Mouse (Mus musculus) embryonic facial prominence, embryonic 12.5 days (tissue): Measurements from ENCODE around the gene Cyfip2. TPM values are rescaled to one million over a fixed set of nuclear protein-coding genes. Genes with fewer than 3 reads are reported as not detected.
"Not testable (repeated sequence)": the region's sequence is repeated elsewhere in the genome, so short reads cannot be mapped to it uniquely, and the experiment has no call there.

Experiments used
- ATAC-seq: fragments of 200-750 bp; cut with Nextera tagmentation; 2 replicates; pipeline ENCODE4 v1.8.0; 2017; ENCODE audit not compliant: insufficient number of reproducible peaks, insufficient read depth, low FRiP score, low TSS enrichment
- H3K27ac ChIP-seq: fragments of 300-500 bp; sonication (generic); 2 replicates; pipeline ENCODE4 v1.5.1; 2016; ENCODE audit warnings: mild to moderate bottlenecking
- H3K27me3 ChIP-seq: fragments of 300-500 bp; sonication (generic); 2 replicates; pipeline ENCODE4 v1.6.1; 2016; ENCODE audit warnings: mild to moderate bottlenecking, moderate library complexity
- H3K36me3 ChIP-seq: fragments of 300-500 bp; sonication (generic); 2 replicates; pipeline ENCODE4 v1.6.1; 2016; ENCODE audit warnings: mild to moderate bottlenecking
- H3K4me1 ChIP-seq: fragments of 300-500 bp; sonication (generic); 2 replicates; pipeline ENCODE4 v1.6.1; 2016
- H3K4me2 ChIP-seq: fragments of 300-500 bp; sonication (generic); replicated peaks from 2 replicates; pipeline ENCODE4 v1.6.1; 2016; ENCODE audit warnings: mild to moderate bottlenecking, moderate library complexity
- H3K4me3 ChIP-seq: fragments of 300-500 bp; sonication (generic); 2 replicates; pipeline ENCODE4 v1.5.1; 2016; ENCODE audit warnings: mild to moderate bottlenecking
- H3K9ac ChIP-seq: fragments of 300-500 bp; sonication (generic); 2 replicates; pipeline ENCODE4 v1.6.1; 2016; ENCODE audit warnings: mild to moderate bottlenecking, moderate library complexity
- H3K9me3 ChIP-seq: fragments of 300-500 bp; sonication (generic); 2 replicates; pipeline ENCODE4 v1.6.1; 2016; ENCODE audit warnings: mild to moderate bottlenecking, moderate library complexity
- WGBS: fragments of 180-500 bp; shearing (Covaris S2); methylation state at CpG from one replicate; pipeline ENCODE4 v1.1.7; 2016; 5-methylcytosine and 5-hydroxymethylcytosine counted together
- polyA plus RNA-seq: library from polyadenylated mRNA; unstranded; fragments of >200 nt; fragmentation: Nextera tagmentation; extraction: Ambion mirVana; gene quantifications from 2 replicates; pipeline ENCODE4 v1.2.1, GENCODE M21; 2016

Gene Cyfip2
- polyA plus RNA-seq, 1 experiment from 2014 or later: 16.0 TPM

DNA sequence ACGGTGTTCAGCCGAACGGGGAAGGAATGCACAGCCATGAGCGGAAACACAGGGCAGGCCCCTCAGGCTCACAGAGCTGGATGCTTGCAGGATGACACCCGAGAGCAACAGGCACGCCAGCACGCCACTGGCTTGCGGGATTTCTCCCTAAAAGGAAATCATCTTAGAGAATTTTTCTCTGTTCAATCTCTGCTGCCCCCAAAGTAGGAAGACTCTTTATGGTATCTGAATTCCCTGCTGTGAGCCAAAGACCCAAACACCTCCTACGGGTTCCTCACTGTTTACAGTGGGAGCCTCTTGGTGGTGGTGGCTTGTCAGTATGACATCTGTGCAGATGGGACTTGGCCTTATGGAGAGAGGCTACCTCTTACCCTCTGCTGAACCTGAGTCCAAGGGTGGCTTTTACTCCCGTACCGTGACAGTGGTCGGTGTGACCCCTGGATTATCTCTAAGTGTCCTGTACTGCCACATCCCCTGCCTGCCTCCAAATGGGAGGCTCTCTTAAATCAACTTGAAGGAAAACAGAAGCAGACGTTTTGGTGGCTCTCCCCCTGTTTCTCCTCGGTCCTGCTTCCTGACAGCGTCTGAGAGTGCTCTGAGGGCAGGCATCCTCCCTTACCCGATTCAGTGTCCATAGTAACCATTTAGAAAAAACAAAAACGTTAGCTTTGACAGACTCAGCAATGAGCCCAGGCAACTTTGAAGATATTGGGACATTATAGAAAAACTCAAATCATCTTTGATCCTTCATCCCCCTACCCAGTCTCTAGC is 106.8 kb downstream of the Cyfip2 start:
- H3K27me3 ChIP-seq: no peaks in the 10 kb centered on the region
- no peak for ATAC-seq
- WGBS: 42% methylated on average over 17 of the region's 17 CpGs
- H3K4me2 ChIP-seq: no peak overlapping the region
- no peak overlapping the region for H3K9ac ChIP-seq
- no peak overlapping the region for H3K27ac ChIP-seq
- H3K9me3 ChIP-seq: no peaks in the 10 kb centered on the region
- H3K4me3 ChIP-seq: no peak overlapping the region
- H3K36me3 ChIP-seq: peaks cover 4% of the 10 kb centered on the region; the same call in 1 of the 2 replicates
- H3K4me1 ChIP-seq: peaks cover 13% of the 10 kb centered on the region

DNA sequence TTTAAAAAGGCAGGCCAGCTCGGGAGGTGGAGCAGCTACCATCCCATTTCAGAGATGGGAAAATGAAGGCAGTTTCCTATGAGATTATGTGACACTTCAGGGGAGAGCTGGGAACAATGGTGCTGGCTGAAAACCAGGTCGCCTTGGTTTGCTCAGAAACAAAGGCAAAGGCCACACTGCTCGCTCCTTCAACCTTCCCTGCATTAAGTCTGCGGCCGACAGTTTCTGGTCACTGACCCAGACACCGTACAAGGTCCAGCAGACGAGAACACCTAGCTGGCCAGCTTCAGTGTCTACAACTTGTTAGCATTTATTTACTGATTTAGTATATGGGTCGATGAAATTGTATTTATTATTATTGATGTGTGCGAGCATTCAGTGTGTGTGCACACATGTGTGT is 107.8 kb downstream of the Cyfip2 start:
- Histone ChIP-seq H3K27ac (no peak overlapping the region), H3K4me3 (no peak overlapping the region), H3K9me3 (no peaks in the 10 kb centered on the region), H3K4me2 (no peak overlapping the region), H3K9ac (no peak overlapping the region), H3K27me3 (no peaks in the 10 kb centered on the region), H3K4me1 (peaks cover 13% of the 10 kb centered on the region), H3K36me3 (peaks cover 4% of the 10 kb centered on the region; the same call in 1 of the 2 replicates)
- no peak for ATAC-seq
- WGBS: 90% methylated on average over 9 of the region's 9 CpGs

DNA sequence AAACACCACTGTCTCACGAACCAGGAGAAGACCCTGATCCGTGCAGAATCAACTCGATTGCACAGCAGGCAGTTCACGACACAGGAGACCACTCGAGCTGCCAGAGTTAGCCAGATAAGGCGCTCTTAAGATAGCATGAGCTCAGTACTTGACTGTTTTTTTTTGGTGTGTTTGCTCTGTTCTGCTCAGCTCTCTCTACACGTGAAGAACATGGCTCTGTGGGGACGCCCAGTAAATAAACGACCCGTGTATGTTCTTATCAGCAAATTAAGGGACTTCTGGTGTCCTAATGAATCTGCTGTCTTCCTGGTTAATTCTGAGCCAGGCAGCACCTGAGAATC is 110.1 kb downstream of the Cyfip2 start:
- H3K4me2 ChIP-seq: no peak overlapping the region
- H3K9me3 ChIP-seq: no peaks in the 10 kb centered on the region
- ATAC-seq: no peak
- H3K4me1 ChIP-seq: peaks cover 13% of the 10 kb centered on the region
- H3K9ac ChIP-seq: no peak overlapping the region
- H3K27ac ChIP-seq: no peak overlapping the region
- H3K4me3 ChIP-seq: no peak overlapping the region
- 61% methylated on average over 10 of the region's 10 CpGs for WGBS
- no peaks in the 10 kb centered on the region for H3K27me3 ChIP-seq
- peaks cover 10% of the 10 kb centered on the region for H3K36me3 ChIP-seq

DNA sequence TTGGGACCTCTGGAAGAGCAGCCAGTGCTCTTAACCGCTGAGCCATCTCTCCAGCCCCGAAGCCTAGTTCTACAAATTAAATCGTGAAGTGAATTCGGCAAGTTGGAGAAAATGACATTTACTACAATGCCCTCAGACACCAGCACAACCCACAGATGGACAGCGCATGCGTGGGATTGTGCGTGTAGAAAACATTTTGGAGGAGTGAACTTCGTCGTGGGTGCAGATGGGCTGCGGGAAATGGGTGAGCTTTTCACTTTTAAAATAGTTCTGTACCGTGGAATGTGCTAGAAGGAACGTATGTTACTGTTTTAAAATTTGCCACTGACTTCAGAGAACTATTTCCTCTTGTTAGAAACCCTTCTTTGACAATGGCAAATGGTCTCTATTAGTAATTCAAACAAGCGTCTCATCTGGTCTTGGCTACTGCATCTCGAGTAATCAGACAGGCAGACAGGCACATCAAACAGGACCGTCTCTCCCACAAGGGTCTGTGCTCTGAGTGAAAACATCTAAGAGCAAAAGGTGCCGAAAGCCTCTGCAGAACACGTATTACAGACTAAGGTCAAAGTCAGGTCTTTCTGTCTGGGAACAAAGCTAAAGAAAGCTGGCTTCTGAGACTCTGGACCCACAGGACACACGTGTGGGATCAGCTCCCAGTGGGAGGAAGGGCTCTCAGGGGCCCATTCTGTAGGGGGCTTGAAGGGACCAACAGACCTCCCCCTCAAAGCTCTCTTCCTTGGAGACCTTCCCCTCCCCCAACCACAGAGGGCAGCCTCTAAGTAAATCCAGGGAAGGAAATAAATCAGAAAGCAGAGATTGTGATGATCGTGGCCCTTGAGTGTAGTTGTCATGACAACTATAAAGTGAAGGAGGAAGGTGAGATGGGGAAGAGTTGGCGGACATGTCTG is 110.8 kb downstream of the Cyfip2 start:
- no peak for ATAC-seq
- Histone ChIP-seq H3K4me2 (no peak overlapping the region), H3K4me3 (no peak overlapping the region), H3K27me3 (no peaks in the 10 kb centered on the region), H3K9ac (no peak overlapping the region), H3K4me1 (peaks cover 13% of the 10 kb centered on the region), H3K36me3 (peaks cover 7% of the 10 kb centered on the region), H3K27ac (no peak overlapping the region), H3K9me3 (no peaks in the 10 kb centered on the region)
- WGBS: 45% methylated on average over 20 of the region's 20 CpGs

DNA sequence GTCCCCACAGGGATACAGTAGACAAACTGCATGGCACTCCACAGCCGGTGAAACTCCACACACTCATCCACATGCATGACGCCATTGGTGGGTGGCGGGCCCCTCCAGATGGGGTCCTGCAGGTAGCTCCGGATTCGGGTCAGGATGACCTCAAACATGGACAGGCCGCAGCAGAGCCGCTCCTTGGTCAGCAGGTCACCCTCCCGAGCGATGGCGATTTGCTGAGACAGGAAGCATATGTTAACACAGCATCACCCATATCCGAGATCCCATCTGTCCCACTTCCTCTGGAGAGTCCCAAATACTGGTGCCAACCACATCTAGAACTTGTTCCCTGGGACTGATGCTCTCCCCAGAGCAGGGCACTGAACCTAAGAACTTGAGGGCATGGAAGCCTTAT is 112.0 kb downstream of the Cyfip2 start:
- Histone ChIP-seq H3K4me1 (peaks cover 9% of the 10 kb centered on the region), H3K9me3 (no peaks in the 10 kb centered on the region), H3K4me3 (no peak overlapping the region), H3K27ac (no peak overlapping the region), H3K4me2 (no peak overlapping the region), H3K27me3 (no peaks in the 10 kb centered on the region), H3K36me3 (peaks cover 6% of the 10 kb centered on the region; the same call in 1 of the 2 replicates), H3K9ac (no peak overlapping the region)
- ATAC-seq: no peak
- WGBS: 91% methylated on average over 11 of the region's 11 CpGs

DNA sequence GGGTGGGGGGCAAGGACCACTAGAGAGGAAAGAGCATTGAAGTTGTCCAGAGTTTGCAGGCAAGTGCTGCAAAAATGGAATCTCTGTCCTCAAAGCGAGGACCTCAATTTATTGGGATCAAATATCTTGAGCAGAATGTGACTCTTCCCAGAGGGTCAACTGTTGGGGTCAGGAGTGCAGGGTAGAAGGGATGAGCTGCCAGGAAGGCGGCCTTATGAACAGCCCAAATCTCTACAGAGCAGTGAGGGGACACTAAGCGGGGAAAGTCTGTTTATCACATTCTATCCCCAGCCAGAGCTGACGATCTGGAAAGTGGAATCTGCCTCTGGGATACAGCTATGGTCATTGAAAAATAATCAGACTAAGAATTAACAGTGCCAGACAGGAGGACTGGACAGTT is 118.5 kb downstream of the Cyfip2 start:
- Histone ChIP-seq H3K4me1 (peaks cover 9% of the 10 kb centered on the region; the same call in 1 of the 2 replicates), H3K9me3 (no peaks in the 10 kb centered on the region), H3K36me3 (peaks cover 6% of the 10 kb centered on the region; the same call in 1 of the 2 replicates), H3K27ac (no peak overlapping the region), H3K9ac (no peak overlapping the region), H3K27me3 (no peaks in the 10 kb centered on the region), H3K4me2 (no peak overlapping the region), H3K4me3 (no peak overlapping the region)
- 42% methylated on average over 4 of the region's 4 CpGs for WGBS
- no peak for ATAC-seq

DNA sequence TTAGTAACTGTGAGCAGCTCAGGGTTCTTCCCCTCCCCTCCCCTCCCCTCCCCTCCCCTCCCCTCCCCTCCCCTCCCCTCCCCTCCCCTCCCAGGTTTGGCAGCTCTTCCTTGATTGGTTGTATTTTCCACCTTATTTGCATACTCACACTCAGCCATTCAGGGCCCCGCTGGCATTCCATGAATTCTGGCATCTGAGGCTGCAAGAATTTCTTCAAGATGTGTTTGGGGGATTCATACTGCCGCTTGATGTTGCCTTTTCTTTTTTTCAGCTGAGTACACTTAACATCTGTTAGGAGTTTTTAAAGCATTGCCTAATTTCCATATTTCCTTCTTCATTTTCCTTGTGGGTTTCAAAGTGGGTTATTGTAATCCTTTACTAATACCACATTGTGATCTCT is 124.4 kb downstream of the Cyfip2 start:
- Histone ChIP-seq H3K27ac (no peak overlapping the region), H3K4me2 (no peak overlapping the region), H3K4me1 (peaks cover 13% of the 10 kb centered on the region; the same call in 1 of the 2 replicates), H3K4me3 (no peak overlapping the region), H3K27me3 (no peaks in the 10 kb centered on the region), H3K36me3 (no peaks in the 10 kb centered on the region), H3K9ac (no peak overlapping the region), H3K9me3 (no peaks in the 10 kb centered on the region)
- no peak for ATAC-seq
- 46% methylated on average over 2 of the region's 2 CpGs for WGBS

DNA sequence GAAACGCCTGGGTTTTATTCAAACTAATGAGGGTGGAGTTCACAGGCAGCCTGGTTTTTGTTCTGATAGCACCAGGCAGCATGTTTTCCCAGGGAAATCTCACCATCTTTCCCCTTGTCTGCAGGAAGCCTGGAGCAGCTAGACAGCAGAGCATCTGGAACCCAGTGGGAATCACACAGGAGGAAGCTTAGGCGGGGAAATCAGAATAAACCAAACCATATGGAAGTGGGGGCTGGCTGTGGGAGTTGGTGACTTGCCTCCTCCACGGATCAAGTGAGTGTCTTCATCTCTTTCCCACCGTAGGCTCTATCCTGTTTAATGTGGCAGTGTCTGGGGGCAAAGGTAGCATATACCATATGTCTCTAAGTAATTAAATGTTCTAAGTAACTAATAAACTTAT is 127.2 kb downstream of the Cyfip2 start:
- H3K4me1 ChIP-seq: peaks cover 13% of the 10 kb centered on the region; the same call in 1 of the 2 replicates
- WGBS: 17% methylated on average over 4 of the region's 4 CpGs
- H3K27me3 ChIP-seq: no peaks in the 10 kb centered on the region
- H3K9ac ChIP-seq: no peak overlapping the region
- no peak overlapping the region for H3K4me3 ChIP-seq
- no peak overlapping the region for H3K4me2 ChIP-seq
- H3K36me3 ChIP-seq: no peaks in the 10 kb centered on the region
- peak; percentile 47; the same call in 1 of the 2 replicates for ATAC-seq
- no peaks in the 10 kb centered on the region for H3K9me3 ChIP-seq
- H3K27ac ChIP-seq: peak overlapping the region; percentile 2; the same call in 1 of the 2 replicates

DNA sequence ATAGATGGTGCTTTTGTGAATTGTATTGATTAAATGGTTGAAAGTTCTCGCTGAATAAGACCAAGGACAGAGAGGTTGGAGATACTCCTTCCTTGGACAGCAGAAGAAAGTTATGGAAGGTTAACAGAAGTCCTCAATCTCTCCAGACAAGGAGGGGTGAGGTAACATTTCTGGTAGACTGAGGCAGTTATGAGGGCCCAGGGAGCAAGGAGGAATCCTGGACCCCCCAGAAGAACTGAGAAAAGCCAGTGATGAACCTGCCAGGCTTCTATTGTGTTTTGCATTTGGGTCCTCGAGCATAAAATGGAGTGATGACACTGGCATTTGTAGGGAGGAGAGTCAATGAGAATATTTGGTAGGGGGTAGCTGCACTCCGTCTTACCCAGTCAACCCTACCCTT is 127.7 kb downstream of the Cyfip2 start:
- 69% methylated on average over 3 of the region's 3 CpGs for WGBS
- peak overlapping the region; percentile 2; the same call in 1 of the 2 replicates for H3K27ac ChIP-seq

DNA sequence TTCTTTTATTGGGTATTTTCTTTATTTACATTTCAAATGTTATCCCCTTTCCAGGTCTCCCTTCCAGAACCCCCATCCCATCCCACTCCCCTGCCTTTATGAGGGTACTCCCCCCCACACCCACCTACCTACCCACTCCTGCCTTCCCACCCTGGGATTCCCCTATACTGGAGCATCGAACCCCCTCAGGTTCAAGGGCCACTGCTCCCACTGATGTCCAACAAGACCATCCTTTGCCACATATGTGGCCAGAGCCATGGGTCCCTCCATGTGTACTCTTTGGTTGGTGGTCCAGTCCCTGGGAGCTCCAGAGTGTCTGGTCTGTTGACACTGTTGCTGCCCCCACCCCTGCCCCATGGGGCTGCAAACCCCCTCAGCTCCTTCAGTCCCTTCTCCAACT is 130.6 kb downstream of the Cyfip2 start:
- H3K4me2 ChIP-seq, ATAC-seq, H3K9ac ChIP-seq, H3K4me1 ChIP-seq, H3K9me3 ChIP-seq, H3K36me3 ChIP-seq, H3K27ac ChIP-seq, H3K4me3 ChIP-seq, H3K27me3 ChIP-seq: not testable (repeated sequence)
- 93% methylated on average over 1 of the region's 1 CpGs for WGBS

More for the DNA sequence above, 127.7 kb downstream of the Cyfip2 start:
- Histone ChIP-seq H3K9me3 (no peaks in the 10 kb centered on the region), H3K4me3 (no peak overlapping the region), H3K4me1 (peaks cover 12% of the 10 kb centered on the region; the same call in 1 of the 2 replicates), H3K9ac (no peak overlapping the region), H3K27me3 (no peaks in the 10 kb centered on the region), H3K36me3 (no peaks in the 10 kb centered on the region), H3K4me2 (no peak overlapping the region)
- ATAC-seq: no peak

DNA sequence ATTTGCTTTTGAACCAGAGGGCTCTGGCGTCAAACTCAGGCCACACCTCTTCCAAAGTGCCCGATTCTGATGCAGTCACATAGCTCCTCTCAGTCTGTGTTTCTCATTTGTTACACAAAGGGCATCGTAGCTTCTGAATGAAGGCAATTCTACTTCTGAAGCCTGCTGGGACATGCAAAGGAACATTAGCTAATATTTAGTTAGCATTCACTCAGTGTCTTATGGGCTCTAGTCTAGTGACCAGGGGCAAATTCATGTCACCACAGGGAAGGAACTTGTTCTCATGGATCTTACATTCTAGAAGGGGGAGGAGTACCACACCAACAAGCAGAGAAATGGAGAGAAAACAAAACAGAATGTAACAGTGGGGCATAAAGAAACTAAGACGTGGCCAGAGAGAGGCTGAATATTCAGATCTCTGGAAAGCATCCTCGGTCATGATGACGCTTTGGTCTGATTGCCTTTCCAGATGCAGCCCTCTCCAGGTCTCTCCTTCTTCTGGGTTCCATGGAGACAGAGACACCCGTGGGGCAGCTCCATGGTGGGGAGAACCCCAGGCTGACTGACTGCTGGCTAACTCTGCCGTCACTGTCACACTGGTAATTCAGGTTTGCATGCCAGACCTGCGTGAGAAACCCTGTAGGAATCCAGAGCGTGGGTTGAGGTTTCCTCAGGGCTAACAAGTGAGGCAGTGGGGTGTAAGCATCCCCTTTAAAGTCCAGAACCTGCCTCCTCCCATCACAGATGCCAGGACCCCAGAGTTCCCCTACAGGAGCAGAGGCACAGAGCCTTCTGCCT is 135.2 kb downstream of the Cyfip2 start:
- H3K27ac ChIP-seq: no peak overlapping the region
- 0 out of 2 replicates have a peak, but pooled peaks cover 3% of the 10 kb centered on the region for H3K4me1 ChIP-seq
- H3K36me3 ChIP-seq: no peaks in the 10 kb centered on the region
- no peaks in the 10 kb centered on the region for H3K9me3 ChIP-seq
- H3K4me2 ChIP-seq: no peak overlapping the region
- WGBS: 76% methylated on average over 10 of the region's 10 CpGs
- H3K27me3 ChIP-seq: no peaks in the 10 kb centered on the region
- no peak overlapping the region for H3K9ac ChIP-seq
- no peak for ATAC-seq
- no peak overlapping the region for H3K4me3 ChIP-seq
